Mouse (Mus musculus) pancreas, adult 10 weeks (tissue): ENCODE results near the gene Sycp1. TPM values are rescaled to one million over a fixed set of nuclear protein-coding genes. Genes with fewer than 3 reads are reported as not detected.

Source experiments
- polyA plus RNA-seq: library from polyadenylated mRNA; stranded (reverse); fragments of 350-450 nt; fragmentation: Illumina TruSeq; extraction: RNeasy Lipid Tissue Mini Kit (QIAGEN cat#74804); gene quantifications from one replicate; pipeline ENCODE4 v1.2.3, GENCODE M21; 2015; ENCODE audit warnings: low read depth, low replicate concordance; ENCODE audit not compliant: insufficient read depth

The Sycp1 gene
- polyA plus RNA-seq, result not detected

DNA sequence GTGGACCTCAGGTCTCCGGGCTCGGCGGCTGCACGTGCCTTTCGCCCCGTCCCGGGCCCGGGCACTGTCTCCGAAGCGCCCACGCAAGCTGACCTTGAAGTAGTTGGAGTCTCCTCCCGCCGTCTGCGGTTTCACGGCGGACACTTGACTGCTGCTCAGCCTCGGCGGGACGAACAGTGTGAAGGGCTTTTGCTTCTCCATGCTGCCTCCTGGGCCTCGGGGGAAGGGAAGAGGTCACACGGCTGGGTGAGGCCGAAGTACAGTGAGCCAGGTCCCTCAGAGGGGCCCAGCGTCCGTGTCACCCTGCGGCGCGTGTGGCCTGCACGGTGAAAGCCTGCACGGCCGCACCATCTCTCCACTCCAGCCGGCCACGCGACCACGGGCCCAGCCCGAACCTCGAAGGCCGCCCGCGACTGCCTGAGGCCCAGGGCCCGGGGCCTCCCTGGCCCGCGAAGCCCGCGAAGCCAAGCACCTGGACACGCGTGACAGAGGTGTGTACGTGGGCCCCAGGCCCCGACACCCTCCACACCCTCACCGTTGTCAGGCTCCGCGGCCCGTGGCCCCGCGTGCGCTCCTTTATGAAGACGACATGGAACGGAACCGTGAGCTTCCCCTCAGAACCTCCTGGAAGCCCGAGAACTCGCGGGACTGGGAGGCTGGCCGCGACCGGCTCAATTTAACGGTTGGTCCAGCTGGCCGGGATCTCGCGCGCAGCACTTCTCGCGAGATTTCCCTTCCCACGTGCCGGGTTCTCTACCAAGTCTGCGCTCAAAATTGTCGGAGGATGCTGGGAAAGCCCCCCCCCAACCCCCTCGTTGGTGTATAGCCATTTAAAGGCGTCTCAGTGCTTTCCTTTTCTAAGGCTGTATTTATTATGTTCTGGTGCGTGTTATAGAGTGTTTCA, at the start of gene Sycp1:
Gene Sycp1, minus strand, starts transcription at position 650 of the 904 bp plus-strand sequence.

DNA sequence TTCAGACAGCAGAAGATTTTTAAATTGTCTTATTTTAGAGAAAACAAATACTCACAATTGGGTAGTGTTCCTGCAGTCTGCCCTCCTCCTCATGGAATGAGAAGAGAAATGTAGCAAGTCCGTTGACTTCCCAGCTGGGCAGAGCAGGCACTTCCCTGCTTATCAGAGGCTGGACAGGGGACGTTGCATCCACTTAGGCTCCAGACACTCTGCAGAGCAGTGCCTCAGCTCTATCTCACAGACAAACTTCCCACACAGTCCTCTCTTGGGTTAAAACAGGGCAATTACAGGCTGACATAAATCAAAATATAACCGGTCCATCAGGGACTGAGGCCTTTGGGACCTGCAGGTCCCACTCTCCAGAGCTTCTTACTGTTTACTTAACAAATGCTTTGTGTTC, 28.1 kb upstream of the Sycp1 start, which contains the start of gene Nr1h5:
Gene Nr1h5, minus strand, starts transcription at position 101 of the 400 bp plus-strand sequence.

DNA sequence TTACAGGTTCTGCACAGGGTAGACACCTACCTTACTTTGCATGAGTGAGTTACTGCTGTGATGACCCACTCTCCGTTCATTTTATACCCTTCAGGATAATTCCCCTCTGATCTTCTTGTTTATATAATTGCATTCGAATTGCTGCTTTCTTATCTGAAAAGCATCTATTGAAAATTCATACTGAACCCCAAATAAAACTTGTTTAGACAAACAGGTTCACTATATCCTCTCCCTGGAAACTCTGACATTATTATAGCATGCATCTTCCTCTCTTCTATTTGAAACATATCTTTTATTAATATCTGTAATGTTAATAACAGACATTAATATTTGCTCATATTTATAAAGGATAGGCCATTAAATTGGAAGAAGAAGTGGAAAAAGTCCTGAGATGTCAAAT, 153.3 kb downstream of the Sycp1 start, which contains the start of gene Tshb:
Gene Tshb, minus strand, starts transcription at position 101 of the 400 bp plus-strand sequence.

Other genes with a start within 250 kb of the Sycp1 start
- gene Tspan2, start 201.6 kb downstream of the Sycp1 start, polyA plus RNA-seq, result 3.0 TPM
- not detected for gene Tshb, start 153.4 kb downstream of the Sycp1 start, polyA plus RNA-seq
- not detected for gene Nr1h5, start 28.0 kb upstream of the Sycp1 start, polyA plus RNA-seq
- 5.8 TPM for gene Sike1, start 59.6 kb upstream of the Sycp1 start, polyA plus RNA-seq
- gene Csde1, start 84.3 kb upstream of the Sycp1 start, polyA plus RNA-seq, result 58.6 TPM
- 10.4 TPM for gene Nras, start 122.2 kb upstream of the Sycp1 start, polyA plus RNA-seq
- not detected for gene Ampd1, start 137.9 kb upstream of the Sycp1 start, polyA plus RNA-seq
- 0.55 TPM for gene Dennd2c, start 166.5 kb upstream of the Sycp1 start, polyA plus RNA-seq
- gene Bcas2, start 235.6 kb upstream of the Sycp1 start, polyA plus RNA-seq, result 13.8 TPM